Mouse (Mus musculus) cerebellum, postnatal 14 days (tissue): ENCODE measurements around the gene Imp4.
A peak's percentile ranks its signal among the peaks of the same experiment; 100 is the strongest.

Experiments
- DNase-seq, 2 experiments: peaks; one replicate each; pipeline ENCODE4 v3.0.0; 2021; ENCODE audit warnings: mixed read lengths in 2 of 2

Imp4 gene

GRCm38 (mm10) chr1:34462766-34463165, 23.1 kb downstream of the Imp4 start:
- DNase-seq: peak; percentile 72 to 88

GRCm38 (mm10) chr1:34464310-34464817, 24.7 kb downstream of the Imp4 start:
- DNase-seq: no peak

- DNase-seq: no peak
These were observed 25.8 kb downstream of the Imp4 start for GRCm38 (mm10) chr1:34465445-34465844.

- DNase-seq: no peak
These were observed 28.4 kb downstream of the Imp4 start for GRCm38 (mm10) chr1:34468051-34468450.

GRCm38 (mm10) chr1:34468500-34468899, 28.8 kb downstream of the Imp4 start:
- no peak for DNase-seq

GRCm38 (mm10) chr1:34469801-34470200, 30.1 kb downstream of the Imp4 start:
- no peak for DNase-seq

- peak in 1 of 2 experiments; percentile 30 for DNase-seq
These were observed 33.0 kb downstream of the Imp4 start for GRCm38 (mm10) chr1:34472427-34473300.

GRCm38 (mm10) chr1:34478891-34479655, 39.4 kb downstream of the Imp4 start:
- DNase-seq: no peak

GRCm38 (mm10) chr1:34480801-34481200, 41.1 kb downstream of the Imp4 start:
- no peak for DNase-seq

GRCm38 (mm10) chr1:34481920-34482669, 42.4 kb downstream of the Imp4 start:
- DNase-seq: no peak

- no peak for DNase-seq
These were observed 44.8 kb downstream of the Imp4 start for GRCm38 (mm10) chr1:34484470-34484869.

GRCm38 (mm10) chr1:34485461-34486188, 46.0 kb downstream of the Imp4 start:
- DNase-seq: peak; percentile 85 to 87

- DNase-seq: no peak
These were observed 47.7 kb downstream of the Imp4 start for GRCm38 (mm10) chr1:34487383-34487782.

GRCm38 (mm10) chr1:34489852-34490541, 50.3 kb downstream of the Imp4 start:
- no peak for DNase-seq

GRCm38 (mm10) chr1:34491480-34491879, 51.8 kb downstream of the Imp4 start:
- no peak for DNase-seq
